Mouse (Mus musculus) left cerebral cortex, adult 11 months (tissue): Measurements from ENCODE around the gene Map4k5.
A peak's percentile ranks its signal among the peaks of the same experiment; 100 is the strongest.

Experiments
- DNase-seq: peaks from one replicate; pipeline ENCODE4 v3.0.0; 2022; ENCODE audit warnings: low spot score

The Map4k5 gene

DNA sequence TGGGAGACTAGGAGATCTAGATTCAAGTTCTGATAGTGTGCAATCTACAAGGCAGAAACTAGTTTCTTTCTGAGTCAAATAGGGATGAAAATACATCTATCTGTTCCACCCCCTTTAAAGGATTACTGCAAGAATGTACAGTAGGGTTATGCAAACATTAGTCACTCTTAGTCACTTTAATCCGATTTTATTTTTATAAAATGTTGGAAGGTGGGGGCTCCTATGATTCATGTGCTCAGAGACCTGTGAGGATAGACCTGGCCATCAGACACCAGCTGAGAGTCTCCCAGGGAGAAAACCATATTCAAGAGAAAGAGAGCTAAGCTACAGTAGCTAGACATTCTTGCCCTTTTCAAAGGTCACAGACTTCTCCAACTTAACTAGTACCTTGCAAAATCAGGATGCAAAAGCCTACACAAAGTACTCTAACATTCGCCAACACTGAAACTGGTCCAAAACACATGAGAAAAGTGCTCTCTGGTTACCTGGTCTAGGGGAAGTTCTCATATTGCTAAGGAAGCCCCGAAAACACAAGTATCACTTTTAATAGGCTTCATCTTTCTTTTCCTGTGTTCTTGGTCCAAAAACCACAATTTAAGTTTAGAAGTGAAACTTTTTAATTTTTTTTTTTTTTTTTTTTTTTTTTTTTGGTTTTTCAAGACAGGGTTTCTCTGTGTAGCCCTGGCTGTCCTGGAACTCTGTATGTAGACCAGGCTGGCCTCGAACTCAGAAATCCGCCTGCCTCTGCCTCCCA, 7.7 kb downstream of the Map4k5 start:
- DNase-seq: no peak

DNA sequence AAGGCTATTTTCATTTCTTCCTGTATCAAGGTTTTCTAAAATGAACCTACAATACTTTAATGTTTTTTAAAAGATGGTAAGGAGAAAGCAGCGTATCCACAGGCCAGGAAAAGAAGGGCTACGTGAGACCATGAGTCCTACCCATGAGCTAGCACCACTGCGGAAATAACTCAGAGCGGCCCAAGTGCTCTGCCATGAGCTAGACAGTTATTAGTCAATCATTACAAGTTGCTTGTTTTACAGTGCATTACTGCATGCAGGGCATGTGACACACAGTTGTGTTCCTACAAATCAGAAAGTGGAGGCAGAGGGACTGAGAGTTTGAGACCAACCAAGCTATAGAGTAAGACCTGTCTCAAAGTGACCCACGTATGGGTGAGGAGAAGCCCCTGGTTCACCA, 8.9 kb downstream of the Map4k5 start:
- DNase-seq: no peak

DNA sequence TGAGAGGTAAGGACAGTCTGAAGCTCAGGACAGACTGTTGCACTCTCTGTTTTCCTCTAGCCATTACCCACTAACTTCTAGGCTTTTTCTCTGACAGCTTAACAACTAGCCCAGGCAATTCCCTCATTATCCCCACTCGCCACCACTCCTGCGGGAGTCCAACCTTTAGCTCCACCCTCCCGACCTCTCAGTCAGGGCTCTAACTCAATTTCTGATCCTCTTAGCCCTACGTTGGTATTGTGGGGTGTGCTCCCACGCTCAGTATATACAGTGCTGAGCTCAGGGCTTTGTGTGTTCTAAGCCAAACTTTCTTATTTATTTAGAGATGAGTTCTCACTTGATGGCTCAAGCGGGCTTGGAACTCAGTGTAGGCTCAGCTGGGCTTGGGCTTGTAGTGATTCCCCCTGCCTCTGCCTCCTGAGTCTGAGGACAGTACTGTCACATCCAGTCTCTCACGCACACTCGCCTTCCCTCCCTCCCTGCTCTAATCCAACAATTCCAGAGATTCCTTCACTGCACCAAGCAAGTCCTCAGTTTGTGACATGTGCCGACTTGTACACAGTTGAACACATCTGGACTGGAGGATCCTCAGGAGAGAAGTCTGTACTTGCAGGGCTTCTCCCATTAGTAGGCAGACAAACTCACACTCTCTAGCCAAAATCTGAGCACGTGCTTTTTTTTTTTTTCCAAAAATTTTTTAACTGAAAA, 11.6 kb downstream of the Map4k5 start:
- no peak for DNase-seq

DNA sequence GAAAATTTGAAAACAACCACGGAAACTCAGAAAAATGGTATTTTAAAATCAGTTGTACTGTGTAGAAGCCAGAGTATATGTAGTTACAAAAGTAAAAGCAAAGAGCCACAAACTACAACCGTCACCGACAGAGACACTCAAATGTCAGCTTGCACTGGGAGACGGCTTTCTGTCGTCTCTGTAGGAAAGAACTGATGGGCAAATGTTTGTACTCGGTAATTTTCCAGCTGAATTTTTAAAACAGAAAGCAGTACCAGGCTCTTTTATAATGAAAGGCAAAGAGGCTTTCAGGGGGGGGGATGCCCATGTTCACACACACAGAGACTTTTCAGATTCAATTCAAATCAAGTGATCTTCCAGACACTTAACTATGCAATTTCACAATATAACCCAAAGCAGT, 13.3 kb downstream of the Map4k5 start:
- no peak for DNase-seq

DNA sequence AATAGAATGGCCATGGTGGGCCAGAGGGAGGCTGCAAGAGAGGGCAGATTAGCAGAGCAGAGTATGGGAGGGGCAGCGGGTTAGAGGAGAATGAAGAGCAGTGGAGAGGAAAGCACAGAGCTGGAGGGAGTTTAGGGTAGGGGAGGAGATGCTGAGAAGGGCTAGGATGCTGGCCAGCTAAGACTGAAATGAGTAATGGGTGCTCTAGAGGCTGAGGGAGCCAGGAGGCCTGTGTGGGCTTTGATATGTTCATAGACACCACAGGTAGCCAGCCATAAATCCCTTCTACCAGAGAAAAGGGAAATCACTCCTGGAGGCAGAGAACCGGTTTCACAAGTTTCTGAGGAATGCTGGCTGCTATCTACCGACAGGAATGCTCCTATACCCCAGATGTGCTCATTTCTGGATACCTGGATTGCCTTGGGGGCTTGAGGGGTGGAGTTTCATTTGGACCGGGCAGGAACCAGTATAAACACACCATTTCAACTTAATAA, 13.8 kb downstream of the Map4k5 start:
- DNase-seq: no peak

DNA sequence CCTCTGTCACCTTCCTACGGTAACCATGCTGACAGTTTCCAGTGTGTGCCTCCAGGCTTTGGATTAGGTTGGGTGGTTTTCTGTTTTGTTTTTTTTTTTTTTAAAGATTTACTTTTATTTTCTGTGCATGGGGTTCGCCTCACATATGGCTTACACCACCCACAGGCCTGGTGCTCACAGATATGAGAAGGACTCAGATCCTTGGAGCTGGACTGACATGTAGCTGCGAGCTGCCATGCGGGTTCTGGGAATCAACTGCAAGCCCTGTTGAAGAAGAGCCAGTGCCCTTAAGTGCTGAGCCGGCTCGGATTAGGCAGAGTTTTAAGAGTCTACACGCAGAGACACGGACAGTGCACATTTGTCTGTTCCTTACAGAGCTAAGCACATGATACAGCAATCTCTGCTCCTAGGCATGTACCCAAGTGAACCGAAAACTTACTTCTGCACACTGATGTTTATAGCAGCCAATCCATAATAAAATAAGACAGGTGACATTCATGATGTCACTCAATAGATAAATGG, 15.1 kb downstream of the Map4k5 start:
- no peak for DNase-seq

DNA sequence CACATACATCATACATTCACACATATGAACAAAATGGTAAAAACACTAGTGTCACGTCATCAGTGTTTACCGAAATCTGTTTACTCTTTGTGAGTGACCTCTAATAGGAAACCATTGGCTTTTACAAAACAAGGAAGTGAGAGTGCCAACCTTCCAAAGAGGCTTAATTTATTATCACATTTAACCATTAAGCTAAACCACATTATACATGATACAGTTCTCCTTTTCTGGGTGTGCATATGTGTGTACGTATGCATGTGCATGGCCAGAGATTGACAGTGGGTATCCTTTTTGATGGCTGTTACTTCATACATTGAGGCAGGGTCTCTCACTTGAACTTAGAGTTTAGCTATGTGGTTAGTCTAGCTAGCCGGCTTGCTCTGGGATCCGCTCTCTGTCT, 21.4 kb downstream of the Map4k5 start:
- DNase-seq: no peak

DNA sequence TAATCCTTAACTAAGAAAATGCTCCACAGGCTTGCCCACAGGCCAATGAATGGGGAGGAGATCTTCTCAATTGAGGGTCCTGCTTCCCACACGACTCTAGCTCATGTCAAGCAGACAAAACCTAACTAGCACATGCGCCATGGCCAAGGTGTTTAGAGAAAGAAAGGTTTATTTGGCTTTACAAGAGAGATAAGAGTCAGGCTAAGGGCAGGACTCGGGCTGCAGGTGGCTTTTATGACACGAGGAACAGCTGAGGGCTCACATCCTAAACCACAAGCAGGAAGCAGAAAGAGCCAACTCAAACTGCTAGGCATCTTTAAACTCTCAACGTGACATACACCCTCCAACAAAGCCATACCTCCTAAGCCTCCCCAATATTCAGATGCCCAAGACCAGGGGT, 25.7 kb downstream of the Map4k5 start:
- DNase-seq: no peak

DNA sequence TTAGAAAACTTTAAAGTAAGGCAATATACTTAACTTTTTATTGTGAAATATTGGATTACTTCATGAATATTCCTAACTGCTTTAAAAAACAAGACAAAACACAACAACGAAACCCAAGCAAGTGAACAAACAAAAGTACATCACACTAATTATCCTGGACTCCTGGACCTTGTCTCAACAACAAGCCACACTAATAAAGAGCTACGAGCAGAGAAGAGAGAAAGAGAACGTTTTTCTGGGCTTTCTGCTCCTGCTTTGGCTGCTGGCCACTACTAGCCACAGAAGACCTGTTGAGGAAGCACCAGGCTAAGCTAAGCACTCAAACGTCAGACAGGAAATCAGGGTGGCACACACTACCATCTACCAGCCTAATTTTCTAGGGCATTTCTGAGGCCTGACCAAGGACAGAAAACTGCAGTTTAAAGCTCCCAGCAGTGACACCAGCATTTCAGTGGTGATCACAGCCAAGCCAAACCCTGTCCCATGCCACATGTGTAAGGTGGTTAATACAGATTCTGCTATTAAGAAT, 28.8 kb downstream of the Map4k5 start:
- no peak for DNase-seq

DNA sequence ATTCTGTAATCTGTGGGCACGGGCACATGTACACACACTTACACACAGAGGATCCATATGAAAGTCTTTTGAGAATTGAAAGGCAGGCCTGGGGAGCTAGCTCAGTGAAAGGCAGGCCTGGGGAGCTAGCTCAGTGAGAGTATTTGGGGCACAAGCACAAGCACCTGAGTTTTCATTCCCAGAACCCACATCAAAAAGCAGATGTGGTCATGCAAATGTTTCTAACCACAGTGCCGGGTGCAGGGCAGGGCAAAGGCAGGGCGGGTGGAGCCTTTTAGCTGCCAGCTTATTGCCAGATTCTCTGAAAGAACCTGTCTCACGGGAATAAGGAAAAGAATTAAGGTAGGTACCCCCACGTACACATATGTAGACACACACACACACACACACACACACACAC, 29.5 kb downstream of the Map4k5 start:
- DNase-seq: no peak

DNA sequence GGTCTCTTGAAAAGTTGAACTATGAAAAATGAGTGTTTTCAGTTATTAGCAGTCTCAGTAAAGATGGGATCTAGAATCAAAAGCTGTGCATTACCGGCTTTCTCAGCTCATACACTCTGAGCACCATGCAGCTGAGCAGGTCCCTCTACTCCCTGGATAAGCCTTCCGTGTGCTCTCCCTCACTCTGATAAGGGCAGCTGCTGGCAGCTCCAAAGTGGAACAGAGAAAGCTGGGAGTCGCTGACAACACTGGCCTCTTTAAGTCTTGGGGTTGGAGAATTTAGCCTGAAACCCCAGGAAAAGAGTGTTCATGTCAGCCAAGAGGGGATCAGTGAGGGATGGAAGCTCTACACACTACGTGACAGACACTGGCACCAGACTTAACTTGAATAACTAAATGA, 34.2 kb downstream of the Map4k5 start:
- DNase-seq: no peak

DNA sequence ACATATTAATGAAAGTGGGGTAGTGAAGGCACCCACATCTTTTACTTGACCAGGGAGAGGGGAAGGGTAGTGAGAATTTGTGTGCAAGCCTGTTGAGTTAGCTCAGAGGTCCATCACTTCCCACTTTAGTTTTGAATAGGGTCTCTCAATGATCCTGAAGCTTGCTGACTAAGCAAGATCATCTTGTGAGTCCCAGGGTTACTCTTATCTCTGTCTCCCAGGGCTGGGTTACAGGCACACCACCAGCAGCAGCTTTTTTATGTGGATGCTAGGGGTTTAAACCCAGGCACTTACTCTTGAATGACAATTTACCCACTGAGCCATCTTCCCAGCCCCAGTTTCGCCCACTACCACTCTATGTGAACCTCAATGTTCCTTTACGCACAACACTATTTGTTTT, 35.4 kb downstream of the Map4k5 start:
- no peak for DNase-seq

DNA sequence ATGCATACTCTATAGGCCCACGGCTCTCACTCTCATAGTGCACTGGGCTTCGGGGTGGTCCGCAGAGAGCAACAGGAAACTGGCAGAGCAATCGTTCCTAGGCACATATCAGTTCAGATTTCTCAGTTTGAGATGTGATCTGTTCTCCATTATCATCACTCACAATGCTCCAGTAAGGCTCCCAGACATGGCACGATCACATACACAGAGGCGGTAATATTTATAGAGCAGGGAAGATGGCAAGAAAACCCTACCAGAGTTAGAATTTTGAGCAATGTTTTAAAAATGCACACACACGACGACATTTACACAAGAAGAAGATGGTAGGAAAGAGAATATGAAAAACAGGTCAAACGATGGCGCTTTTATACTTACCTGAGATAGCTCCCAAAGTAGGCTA, 36.6 kb downstream of the Map4k5 start:
- no peak for DNase-seq

DNA sequence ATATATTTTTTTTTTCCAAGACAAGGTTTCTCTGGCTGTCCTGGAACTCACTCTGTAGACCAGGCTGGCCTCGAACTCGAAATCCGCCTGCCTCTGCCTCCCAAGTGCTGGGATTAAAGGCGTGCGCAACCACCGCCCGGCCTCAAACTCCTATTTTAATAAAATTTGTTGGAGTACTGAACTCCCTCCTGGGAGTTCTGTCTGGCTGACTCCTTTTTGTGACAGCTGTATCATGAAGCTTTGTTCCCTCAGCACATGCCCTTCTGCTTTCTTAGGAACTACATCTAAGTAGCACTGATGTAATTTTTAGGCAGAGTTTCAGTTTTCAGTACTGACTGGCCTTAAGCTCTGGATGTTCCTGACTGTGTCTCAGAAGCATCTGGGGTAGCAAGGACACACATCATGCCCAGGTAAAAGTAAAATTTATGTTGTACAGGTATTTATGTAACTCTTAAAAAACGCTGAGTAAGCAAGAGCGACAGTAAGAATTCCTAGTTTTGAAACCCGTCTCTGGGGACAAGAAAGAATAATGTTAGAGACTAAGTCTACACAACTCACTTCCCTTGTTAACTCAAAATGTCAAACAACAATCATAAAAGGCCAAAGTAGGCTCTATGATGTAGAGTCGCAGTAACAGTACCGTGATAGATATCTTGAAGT, 37.2 kb downstream of the Map4k5 start:
- no peak for DNase-seq

DNA sequence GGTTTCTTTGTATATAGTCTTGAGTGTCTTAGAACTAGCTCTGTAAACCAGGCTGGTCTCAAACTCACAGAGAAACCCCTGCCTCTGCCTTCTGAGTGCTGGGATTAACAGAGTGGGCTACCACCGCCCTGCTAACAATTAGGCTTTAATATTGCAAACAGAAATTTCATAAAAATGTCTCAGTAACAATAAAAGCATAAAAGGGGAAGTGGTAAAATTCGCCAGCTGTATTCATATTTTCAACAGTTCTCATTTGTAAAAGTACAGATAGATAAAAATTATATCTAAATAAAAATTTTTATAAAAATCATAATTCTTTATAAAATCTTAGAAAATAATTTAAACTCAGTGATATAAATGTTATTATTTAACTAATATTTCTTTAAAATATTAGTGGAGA, 39.1 kb downstream of the Map4k5 start:
- DNase-seq: no peak

DNA sequence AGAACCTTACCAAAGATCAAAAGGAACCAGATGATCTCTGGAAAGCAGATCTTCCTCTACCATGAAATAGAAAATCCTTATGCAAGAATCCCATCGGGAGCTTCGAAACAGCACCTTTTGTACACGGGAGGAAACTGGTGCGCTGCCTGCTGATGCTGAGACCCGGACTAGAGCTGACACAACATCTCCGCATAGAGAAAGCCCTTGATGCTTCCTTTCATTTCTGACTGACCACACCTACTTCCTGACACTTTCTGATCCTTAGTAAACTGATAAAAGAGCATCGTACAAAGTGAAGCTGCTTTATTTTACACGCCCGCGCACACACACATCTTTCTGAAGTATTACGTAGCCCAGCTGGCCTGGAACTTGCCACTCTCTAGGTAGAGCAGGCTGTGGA, 39.6 kb downstream of the Map4k5 start:
- no peak for DNase-seq

DNA sequence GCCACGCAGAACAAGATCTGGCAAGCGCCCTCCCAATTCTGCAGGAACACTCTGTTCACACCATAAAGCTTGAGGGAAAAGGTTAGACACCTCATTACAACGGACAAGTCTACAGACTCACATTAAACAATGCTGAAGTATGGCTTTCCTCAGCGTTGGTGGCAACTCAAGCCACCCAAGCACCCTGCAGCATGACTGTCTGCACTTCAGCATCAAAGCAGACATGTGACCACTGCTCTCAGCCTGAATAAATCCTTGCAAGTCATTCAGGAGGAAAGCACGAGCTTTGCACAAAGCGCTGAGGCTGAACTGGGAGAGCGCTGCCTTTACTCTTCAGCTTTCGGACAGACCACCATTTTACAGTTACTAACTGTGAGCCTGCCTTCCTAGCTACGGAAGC, 40.7 kb downstream of the Map4k5 start:
- no peak for DNase-seq

DNA sequence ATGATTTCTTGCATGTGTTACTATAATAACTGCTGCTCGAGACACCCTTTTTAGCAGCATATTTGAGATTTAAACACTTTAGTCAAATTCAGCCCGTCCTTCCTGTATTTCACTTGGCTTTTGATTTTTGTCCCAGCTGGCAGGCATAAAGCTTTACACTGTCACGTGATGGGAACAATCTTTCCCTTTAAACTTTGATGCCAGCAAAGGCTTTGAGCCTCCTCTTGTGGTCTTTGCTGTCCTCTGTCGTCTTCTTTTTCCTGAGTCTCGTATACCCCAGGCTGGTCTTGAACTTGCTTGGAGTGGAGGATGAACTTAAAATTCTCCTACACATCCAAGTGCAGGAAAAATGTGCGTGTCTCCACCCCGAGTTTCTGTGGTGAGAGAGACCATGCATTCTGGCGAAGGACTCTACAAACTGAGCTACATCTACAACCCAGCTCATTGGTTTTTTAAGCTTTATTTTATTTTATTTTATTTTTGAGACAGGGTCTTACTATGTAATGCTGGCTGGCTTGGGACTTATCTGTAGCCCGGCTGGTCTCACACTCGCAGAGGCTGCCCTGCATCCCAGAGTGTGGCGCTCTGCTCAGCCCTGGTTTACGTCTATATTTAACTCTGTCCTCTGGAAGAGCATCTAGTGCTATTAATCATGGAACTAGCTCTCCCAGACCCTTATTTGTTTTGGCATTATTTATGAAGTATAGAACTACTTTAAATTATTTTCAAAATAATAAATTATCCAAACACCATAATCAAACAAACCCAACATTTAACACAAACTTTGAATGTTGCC, 44.7 kb downstream of the Map4k5 start:
- no peak for DNase-seq

DNA sequence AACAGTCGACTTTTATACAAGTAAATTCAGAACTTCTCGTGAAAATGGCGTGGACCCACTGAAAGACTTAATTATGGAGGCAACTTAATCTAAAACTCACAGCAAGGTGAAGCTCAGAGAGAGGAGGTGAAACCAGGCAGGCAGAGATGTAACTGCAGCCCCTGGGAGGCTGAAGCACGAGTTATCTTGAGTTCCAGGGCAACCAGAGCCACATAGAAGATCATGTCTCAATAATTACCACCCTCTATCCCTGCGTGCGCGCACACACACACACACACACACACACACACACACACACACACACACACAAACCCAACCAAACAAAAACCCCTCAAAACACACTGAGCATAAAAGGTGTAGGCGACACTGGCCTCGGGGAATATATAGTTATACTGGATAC, 46.5 kb downstream of the Map4k5 start:
- DNase-seq: no peak

DNA sequence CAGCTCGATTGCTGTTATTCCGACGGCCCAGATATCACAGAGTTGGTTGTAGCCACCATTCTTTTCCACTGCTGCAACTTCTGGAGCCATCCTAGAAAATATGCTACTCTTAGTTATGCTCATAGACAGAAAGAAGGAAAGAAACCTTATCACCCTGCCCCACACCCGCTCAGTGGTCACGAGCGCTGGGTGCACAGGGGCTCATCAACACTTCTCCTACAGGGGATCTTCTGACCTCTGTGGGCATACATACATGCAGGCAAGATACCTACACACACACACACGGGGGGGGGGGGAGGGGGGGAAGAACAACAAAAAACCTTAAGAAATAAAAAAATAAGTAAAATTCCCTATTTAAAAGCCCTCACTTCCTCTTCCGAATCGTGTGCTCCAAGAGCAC, 47.3 kb downstream of the Map4k5 start:
- no peak for DNase-seq

DNA sequence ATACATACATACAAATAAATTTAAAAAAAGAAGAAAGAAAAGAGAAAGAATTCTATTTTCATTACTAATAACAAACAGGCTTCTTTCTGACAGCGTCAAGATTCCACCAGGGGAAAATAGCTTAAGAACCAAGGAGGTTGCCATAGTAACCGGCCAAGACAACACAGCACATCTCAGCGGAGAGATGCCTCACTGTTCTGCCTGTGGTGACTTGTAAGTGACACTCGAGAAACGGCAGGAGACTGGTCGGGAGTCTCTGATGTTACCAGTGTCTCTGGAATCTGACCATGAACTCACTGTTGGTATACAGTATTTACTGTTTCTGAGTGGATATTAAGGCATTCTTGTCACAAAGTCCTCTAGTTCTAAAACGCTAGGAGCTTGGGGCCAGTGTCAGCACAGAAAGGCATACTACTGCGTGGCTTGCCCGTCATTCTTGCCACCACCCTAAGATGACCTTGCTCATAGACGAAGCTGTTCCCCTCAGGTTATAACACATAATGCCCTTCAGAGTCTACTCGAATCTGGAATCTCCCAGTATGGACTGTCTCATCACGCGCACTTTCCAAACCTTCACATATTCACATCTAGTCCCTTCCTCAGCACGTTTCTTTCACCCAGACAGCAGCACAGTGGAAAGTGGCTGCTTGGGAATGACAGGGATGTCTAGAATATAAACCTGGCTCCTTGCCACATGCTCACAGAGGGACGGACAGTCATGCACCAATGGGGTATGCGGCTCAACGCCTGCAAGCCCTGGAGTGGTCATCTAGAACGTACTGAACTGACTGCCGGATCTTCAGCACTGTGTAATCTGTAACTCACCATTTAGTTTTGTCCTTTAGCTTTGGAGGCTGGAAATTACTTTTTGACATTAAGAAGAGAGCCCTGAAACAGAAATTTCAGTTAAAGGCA, 49.2 kb downstream of the Map4k5 start:
- DNase-seq: peak; percentile 41
